Mouse (Mus musculus) spleen, adult 12 weeks (tissue): ENCODE results near the gene Erp27.

ENCODE experiments used
- DNase-seq: peaks from one replicate; pipeline ENCODE4 v3.0.0; 2022; ENCODE audit warnings: low spot score

The Erp27 gene

DNA sequence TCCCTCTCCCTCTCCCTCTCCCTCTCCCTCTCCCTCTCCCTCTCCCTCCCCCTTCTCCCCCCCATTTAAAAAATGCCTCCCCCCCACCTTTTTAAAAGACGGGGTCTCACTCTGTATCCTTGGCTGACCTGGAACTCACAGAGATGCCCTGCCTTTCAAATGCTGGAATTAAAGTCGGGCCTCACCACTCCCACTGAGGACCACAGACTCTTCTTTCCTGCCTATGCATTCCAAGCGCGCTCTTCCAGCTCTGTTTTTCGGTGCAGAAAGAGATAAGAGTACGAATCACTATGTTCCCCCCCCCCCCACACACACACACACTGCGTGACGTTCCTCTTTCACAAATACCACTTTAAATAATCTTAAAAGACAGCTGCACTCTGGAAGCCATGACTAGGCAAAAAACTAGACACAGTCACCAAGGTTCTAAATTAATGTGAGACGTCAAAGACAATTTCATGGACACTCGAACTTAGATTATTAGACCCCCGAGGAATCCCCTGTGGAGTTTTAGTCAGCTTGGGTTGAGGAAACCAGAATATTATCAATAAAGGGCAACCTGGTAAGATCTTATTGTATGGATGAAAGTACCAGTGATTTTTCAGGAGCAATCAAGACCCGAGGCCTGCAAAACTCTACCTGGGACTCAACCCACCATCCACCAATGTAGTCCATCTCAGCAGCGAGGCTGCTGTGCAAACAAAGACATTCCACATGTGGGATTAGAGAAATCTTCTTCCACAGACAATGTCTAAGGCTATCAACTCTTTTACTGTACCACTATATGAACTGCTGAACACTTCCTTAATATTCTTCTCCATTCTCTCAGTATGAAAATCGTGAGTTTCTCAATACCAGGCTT is 17.6 kb upstream of the Erp27 start:
- DNase-seq = no peak

DNA sequence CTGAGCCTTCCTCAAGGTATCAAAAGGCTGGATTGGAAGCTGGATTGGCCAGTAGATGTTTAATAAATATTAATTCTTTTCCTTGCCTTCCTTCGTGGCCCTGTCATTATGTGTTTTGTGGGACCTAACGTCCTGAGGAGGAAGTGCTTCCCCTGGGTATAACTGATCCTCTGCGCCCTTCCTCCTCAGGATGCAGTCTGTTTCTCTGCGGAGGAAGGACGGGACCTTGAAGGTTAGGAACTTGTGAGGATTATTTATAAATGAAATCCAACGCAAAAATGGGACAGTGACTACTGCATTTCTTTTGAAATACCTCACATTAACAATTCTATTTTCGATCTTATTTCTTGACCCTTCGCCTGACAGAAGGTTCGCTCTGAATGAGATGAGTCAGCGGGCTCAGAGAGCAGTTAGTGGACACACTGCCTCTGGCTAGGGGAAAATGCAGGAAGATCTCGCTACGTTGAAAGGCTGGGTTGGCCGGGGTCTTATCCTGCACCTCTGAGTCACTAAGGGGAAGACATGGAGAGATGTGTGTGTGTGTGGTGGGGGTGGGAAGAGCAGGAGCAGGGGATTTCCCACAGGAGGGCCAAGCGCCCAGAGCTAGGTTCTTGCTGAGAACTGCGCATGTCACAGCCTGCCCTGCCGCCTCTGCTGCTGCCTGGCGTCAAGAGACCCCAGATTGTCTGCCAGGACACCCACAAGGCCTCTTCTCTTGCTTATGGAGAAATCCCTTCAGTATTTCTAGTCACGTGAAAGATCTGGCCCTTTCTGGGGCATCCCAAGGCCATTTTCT is 16.5 kb upstream of the Erp27 start:
- DNase-seq = no peak

DNA sequence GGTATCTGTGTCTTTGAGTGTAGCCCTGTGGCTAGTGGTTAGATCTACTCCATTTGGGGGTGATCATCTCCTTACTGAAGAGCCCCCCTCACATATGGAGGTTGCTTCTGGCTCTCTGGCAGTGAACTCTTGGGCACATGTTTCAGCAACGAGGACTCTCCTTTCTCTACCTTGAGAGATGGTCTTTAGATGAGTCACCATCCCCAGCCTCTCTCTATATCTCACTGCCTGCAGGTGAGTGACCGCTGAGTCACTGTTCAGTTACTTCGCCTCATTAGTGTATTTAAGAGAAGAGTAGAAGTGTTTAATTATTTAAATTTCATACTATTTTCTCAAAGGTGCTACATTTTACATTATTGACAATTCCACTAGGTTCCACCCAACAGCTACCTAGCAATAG is 15.1 kb upstream of the Erp27 start:
- no peak for DNase-seq

GRCm38 (mm10) chr6:136936361-136936760 is 14.4 kb upstream of the Erp27 start:
- DNase-seq = no peak

GRCm38 (mm10) chr6:136935233-136935632 is 13.3 kb upstream of the Erp27 start:
- no peak for DNase-seq

DNA sequence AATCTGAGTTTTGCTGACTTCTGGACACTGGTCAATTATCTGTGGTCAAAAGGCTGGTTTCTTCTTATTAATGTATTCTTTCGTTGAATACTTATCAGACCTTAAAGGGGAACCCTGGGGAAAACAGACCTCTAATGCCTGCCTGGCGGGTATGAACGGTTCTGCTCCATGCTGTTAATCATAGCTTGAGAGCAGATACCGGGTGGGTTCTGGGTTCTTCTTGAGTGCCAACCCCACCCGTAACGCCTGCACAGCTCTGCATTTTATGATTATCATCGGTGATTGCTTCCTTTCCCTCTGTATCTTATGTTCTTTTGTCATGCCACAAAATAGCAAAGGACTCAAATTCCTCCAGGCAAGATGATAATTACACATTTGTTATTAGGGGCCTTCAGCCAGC is 12.1 kb upstream of the Erp27 start:
- no peak for DNase-seq

DNA sequence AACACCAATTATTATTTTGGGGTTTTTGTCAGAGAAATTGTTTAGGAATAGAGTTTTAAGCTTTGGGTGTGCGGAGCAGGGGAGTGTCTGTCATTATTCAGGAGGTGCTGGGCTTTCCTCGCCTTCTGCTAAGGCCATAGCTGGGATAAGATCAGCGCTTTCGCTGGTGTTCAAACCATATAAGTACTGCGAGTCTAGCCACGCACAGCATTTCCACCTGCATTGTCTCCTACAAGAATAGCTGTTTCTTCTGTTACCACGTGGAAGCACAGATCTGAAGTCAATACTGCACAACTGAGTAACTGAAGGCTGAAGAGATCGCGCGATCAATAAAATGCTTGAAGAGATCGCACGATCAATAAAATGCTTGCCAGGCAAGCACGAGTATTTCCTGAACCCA is 9.3 kb upstream of the Erp27 start:
- no peak for DNase-seq

DNA sequence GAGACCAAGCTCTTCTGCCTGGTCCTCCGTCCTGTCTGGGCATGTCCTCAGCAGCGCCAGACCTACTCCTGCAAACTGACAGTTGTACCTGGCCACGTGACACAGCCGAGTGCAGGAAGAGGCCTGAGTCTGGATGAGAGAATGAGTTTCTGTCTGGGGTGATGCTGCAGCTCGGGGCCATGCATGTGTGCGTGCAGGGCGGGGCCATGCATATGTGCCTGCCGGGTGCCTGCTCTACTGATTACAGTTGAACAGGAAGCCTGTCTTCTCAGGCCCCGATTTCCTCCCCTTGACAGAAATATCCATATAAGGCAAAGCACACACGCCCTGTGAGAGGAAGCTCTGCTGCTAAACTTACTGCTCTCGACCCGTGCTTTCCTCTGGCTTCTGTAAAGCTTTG is 8.7 kb upstream of the Erp27 start:
- DNase-seq = peak; percentile 67

DNA sequence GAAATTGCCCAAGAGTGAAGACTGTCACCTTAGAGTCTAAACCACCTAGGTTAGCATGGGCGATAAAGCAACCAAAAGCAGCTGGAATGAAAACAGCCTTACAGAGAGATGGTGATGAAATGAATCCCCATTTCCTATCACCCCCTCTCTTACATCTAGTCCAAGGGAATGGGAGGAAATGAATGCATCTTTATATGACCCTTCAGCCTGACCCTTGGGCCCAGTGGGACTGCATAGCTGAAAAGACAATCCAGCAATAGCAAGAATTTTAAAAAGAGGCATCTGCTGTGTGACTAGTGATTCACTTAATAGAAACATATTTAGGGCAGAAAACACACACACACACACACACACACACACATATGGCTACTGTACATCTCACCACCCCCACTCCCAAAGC is 5.6 kb upstream of the Erp27 start:
- no peak for DNase-seq

DNA sequence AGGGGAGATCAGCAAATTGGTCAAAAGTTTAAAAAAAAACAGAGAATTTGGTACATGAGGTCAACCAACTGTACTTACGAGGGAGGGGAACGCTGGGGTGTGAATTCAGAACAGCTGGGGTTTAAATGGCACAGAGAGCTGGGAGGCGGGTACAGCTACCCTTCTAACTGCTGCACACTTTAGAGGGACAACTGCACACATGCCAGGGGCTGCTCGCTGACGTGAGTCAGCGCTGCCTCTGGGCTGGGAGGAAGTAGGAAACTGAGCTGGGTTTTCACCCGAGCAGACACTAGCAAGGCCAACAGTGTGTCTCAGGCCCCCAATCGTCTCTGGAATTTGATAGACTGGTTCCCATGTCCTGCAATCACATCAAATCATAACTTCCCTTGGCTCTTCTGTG is 3.1 kb upstream of the Erp27 start:
- no peak for DNase-seq

GRCm38 (mm10) chr6:136923532-136923931 is 1.6 kb upstream of the Erp27 start, which contains the start of gene Pde6h:
TSS of gene Pde6h (plus strand) at chr6:136923832.
- DNase-seq = no peak

- DNase-seq = no peak
Observed at GRCm38 (mm10) chr6:136922871-136923270, 891 bp upstream of the Erp27 start.

- no peak for DNase-seq
Observed at GRCm38 (mm10) chr6:136921601-136922000, 379 bp downstream of the Erp27 start.

DNA sequence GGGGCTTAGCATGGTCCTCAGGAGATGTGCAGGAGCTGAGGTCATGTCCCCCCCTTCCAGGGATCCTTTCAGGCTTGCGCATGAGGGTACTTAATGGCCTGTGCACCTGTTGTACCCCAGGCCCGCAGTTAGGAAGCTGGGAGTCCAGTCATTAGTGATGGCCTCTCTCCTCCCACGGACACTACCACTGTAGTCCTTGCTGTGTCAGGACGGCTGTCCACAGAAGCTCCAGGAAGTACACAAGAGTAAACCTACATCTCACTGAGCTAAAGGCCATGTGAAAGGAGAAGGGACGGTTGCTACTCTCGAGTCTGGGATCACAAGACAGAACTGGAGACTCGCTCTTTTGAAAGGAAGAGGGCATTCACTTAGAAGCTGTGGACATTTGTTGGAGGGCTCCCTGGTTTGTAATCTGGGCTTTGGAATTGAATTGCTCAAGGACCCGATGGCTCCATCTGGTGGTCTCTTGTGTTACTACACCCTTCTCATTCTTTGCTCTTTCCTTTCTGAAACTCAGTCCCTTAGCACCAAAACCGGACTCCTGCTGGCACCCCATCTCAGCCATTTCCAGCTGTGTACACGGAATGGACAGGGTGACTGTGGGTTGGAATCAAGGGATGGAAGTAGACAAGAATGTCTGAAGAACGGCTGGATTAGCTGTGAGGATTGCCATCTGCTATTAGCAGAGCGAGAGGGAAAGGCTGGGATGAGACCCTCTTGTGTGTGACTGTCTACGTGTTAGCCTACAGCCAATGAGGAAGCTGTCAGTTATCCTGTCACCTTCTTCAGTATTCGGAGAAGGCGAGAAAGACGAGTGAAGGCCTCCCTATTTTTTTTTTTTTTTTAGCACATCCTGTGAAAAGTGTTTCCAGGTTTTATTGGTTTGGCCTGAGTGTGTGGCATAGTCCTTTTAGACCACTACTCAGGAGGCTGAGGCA is 1.4 kb downstream of the Erp27 start:
- DNase-seq = peak; percentile 40

DNA sequence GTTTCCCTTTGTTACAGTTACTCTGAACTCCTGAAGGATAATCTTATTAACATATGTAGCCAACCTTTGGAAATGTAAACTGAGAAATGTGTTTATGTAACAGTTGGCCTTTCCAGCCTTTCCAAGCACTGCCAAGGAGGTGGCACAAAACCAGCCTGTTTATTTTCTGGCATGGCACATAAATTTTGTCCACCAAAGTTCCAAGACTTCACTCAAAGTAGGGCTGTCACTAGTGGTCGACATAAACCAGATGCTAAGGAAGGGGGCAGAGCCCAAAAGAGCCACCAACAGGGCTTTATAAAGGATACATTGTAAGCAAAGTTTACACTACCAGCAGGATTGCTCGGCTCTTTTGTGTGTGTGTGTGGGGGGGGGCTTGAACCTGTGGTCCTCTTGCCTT is 4.1 kb downstream of the Erp27 start:
- no peak for DNase-seq

DNA sequence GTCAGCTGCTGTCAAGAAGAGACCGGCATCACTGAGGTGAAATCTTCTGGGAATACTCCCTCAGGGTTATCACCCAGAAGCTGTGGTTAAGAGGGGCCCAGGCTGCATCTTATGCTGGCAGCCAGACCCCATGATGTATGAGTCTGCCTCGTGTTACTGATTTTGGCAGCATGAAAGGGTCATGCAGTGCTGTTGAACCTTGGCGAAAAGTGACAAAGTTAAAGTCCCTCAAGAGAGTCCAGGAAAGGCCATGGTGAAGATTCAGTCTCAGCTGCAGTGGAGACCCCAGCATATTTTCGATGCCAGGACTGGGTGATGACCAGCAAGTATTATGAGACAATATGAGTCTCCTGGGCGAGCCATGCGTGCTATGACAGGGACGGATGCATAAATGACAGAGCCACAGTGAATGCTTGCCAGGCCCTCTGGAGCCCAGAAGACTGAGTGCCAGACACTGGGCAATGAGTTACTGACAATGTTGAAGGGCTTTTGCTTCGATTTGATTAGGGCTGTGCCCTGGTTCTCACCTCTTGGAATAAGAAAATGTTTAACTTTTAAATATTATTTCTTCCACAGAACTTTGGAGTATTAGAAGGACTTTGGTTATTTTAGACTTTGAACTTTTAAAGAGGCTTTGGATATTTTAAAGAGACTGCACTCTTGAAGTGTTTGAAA is 6.1 kb downstream of the Erp27 start:
- no peak for DNase-seq

GRCm38 (mm10) chr6:136914234-136914633 is 7.7 kb downstream of the Erp27 start:
- no peak for DNase-seq

DNA sequence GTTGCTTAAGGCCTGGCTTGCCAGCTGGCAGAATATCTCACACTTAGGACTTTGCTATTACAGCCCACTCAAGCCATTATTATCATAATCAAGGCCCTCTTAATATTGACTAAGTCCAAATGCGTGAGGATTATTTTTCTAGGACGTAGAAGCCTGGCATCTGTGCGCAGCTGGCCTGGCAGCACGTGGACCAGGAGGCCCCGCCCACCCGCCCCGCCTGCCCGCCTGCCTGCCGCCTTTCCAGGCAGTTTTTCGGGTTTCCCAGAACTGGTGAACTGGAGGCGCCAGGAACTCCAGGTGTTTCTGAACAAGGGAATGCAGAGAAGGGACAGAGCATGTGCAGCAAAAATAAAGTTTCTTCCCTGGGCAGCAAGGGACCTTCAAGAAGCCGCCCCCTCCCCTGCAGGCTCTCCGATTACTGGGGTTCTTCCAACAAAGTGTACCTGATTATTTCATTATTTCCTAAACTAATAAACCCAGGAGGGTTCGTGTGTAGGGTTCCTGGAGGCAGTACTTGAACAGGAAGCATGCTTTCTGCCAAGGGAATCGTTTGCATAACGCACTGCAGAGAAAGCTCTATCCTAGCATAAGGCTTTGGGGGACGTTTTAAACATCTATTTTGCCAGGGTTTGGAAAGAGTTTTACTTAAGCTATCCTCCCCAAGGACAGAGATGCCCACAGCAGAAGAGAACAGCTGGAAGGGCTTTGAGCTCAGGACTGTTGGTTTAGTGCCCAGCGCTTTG is 8.4 kb downstream of the Erp27 start:
- DNase-seq = no peak

DNA sequence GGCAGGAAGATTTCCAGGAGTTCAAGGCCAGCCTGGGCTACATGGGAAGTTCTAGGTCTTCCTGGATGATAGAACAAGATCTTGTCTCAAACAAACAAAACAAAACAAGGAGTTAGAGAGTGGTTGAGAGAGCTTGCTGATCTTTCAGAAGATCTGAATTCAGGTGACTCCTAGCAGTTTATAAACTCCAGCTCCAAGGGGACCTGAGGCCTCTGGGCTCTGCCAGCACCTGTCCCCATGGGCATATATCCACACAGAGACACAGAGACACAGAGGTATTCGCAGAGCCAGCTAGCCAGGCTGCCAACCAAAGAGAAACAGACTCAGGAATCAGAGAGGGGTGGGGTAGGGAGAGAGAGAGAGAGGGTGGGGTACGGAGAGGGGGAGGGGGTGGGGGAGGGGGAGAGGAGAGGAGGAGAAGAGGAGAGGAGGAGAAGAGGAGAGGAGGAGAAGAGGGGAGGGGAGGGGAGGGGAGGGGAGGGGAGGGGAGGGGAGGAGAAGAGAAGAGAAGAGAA is 9.2 kb downstream of the Erp27 start:
- no peak for DNase-seq

DNA sequence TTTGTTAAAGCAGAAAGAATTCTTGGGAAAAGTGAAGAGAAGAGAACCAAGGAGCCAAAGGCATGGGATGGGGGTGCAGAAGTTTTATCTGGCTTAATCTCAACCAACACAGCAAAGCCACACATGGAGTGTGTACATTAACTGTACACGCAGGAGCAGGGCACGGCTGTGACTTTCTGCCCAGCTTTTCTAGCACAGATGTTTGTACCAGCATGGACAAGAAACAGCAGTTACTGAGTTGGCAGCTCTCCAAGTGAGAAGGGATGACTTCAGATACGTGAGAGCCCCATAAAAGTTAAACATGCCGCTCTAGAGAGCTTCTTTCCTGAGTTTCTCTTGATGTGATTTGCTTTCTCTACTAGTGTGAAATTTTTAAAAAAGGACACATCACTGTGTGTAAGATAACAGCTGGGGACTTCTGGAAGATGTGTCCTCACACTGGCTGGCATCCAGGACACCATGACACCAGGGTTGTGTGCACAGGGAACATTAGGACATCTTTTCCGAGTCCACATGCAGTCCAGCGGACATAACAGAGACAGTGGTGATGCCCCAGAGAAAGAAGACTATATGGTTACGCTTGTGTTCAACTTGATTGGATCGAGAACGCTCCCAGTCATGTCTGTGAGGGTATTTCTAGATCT is 11.6 kb downstream of the Erp27 start:
- DNase-seq = no peak
